Mouse (Mus musculus) layer of hippocampus, adult 9-11 months (tissue): ENCODE results near the gene Cdkl2.

Source experiments
- DNase-seq: peaks from one replicate; pipeline ENCODE4 v3.0.0; 2022

The Cdkl2 gene

GRCm38 (mm10) chr5:92043783-92044182 is at the start of gene Cdkl2:
TSS of gene Cdkl2 (minus strand) at chr5:92043883.
- no peak for DNase-seq

GRCm38 (mm10) chr5:92087469-92087868 is 43.8 kb upstream of the Cdkl2 start:
- no peak for DNase-seq

- DNase-seq: no peak
Measured at GRCm38 (mm10) chr5:92085821-92086550, 42.3 kb upstream of the Cdkl2 start.

DNA sequence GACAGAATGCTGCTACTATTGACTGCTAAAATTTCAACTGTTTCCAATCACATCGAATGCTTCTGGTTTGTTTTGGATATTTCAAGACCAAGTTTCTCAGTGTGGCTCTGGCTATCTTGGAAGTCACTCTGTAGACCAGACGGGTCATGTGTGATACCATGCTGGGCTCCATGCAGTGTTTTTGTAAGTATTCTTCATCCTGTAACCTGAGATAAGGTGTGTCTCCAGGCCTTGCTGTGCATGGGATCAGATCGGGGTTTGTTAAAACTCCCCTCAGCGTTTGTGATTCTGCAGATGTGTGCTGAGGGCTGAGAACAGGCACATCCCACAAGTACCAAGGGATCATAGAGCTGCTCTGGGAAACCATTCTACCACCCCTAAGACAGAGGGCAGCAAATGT is 41.6 kb upstream of the Cdkl2 start:
- DNase-seq: no peak

- peak; percentile 97 for DNase-seq
Measured at GRCm38 (mm10) chr5:92083417-92084038, 39.8 kb upstream of the Cdkl2 start, which contains the start of gene G3bp2. TSS of gene G3bp2 (minus strand) at chr5:92083719.

GRCm38 (mm10) chr5:92082821-92083401 is 39.2 kb upstream of the Cdkl2 start:
- peak; percentile 66 for DNase-seq

DNA sequence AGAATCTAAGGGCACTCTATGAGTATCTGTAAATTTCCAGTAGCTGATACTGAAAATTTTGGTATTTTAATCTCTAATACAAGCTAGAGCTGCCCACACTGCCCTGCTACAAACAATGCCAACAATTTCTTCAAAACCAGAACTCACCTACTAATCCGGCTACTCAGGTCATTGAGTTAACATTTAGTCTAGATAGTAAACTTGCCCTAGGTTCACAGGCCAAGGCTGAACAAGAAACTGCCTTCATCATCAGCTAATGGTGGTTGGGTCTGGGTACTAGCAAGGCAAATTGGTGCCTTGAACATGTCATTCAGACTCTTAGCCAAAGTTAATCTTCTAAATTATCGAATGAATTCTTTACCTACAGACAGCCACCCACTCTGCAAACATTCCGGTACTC is 37.6 kb upstream of the Cdkl2 start:
- DNase-seq: no peak

DNA sequence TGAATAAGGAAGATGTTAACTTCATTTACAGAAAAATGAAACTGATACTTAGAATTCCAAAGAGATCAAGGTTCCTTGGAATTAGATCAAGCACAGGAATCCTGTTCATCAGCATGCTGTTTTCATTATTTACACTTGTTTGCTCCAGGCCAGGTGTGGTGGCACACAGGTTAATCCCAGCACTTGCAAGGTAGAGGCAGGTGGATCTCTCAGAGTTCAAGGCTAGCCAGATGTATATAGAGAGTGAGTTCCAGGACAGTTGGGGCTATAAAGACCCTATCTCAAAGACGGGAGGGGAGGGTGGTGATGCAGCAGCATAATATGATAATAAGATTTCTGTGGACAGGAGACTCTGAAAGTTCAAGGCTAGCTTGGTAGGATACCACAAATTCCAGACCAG is 36.7 kb upstream of the Cdkl2 start:
- DNase-seq: no peak

- DNase-seq: no peak
Measured at GRCm38 (mm10) chr5:92079304-92079703, 35.6 kb upstream of the Cdkl2 start.

GRCm38 (mm10) chr5:92078751-92079150 is 35.1 kb upstream of the Cdkl2 start:
- no peak for DNase-seq

GRCm38 (mm10) chr5:92076273-92076672 is 32.6 kb upstream of the Cdkl2 start:
- no peak for DNase-seq

DNA sequence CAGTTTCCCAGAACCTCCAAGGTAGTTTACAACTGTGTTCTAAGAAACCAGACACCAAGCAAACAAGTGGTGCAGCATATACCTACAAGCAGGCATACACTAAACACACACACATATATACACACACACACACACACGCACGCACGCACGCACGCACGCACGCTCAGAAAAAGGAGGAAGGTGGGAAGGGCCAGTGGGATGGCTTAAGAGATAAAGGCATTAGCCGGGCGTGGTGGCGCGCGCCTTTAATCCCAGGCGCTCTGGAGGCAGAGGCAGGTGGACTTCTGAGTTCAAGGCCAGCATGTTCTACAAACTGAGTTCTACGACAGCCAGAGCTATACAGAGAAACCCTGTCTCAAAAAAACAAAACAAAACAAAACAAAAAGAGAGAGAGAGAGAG is 30.4 kb upstream of the Cdkl2 start:
- DNase-seq: no peak

- no peak for DNase-seq
Measured at GRCm38 (mm10) chr5:92063192-92063591, 19.5 kb upstream of the Cdkl2 start.

GRCm38 (mm10) chr5:92052866-92053265 is 9.2 kb upstream of the Cdkl2 start:
- no peak for DNase-seq

GRCm38 (mm10) chr5:92050419-92050818 is 6.7 kb upstream of the Cdkl2 start:
- DNase-seq: no peak

DNA sequence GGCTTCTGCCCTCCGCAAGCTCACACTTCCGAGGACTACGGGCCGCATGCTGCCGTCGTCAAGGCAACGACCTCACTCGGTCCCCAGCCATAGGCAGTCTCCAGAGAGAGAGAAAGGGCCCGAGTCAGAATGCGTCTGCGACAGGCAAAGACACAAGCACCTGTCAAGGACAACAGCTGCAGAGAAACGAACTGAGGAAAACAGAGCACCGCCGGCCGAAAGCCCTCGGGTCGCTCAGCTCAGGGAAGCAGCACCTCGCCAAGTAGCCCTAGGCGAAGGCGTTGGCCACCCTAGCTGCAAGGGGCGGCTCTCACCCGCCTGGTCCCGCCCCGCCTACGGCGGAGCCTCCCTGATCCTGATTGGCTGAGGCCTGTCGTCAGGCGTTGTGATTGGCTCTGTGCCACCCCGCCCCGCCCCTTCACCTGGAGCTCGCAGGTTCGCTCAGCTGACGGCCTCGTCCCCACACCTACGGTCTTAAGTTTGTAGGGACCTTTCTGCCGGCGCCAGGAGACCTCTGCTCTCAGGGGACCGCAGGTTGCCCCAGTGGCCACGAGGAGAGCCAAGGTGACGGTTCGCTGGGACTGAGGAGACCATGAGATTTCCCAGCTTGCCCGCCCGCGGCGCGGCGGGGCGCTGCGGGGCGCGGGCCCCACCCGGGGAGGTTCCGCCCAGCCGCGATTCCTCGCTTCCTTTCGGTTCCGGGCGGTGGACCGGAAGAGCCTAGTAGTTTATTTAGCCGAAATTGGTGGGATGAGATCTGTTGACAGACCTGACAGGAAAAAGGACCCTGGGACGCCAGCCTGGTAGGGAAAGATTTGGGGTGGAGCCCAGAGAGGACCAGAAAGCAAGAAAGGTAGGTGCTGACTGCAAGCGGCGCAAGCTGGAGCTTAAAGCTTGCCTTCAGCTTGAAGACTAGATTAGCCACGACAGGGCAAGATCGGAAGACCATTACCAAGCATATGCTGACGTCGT is 1.0 kb downstream of the Cdkl2 start:
- DNase-seq: peak; percentile 93

GRCm38 (mm10) chr5:92019960-92020359 is 23.7 kb downstream of the Cdkl2 start:
- DNase-seq: no peak

DNA sequence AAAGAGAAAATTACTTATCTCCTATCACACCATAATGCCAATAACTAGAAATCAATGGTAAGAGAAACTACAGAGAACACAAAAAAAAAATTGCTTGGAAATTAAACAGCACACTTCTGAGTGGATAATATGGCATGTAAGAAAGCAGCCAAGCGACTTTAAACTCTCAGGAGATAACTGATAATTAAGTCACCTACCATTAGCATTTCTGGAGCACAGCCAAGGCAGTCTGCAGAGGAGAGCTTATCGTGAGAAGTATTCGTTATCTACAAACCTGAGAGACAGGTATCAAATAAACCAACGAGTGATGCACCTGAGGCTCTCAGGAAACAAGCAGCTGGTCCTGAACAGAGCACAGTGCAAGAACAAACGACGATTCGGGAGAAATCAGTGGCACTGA is 31.9 kb downstream of the Cdkl2 start:
- no peak for DNase-seq

DNA sequence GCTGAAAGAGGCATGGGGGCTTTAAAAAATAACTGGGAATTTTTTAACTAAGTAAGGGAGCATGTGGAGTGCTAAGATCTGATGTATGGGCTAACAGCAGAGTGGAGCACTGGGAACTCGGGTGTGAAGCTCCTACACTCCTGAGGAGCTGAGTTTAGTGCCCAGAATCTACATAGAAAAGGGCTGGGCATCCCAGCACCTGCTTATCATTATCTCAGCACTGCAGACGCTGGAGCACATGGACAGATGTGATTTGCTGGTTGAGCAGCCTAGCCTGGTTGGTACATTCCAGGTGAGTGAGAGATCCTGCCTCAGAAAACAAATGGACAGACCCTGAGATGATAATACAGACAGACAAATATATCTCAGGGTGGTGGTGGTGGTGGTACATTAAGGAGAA is 33.9 kb downstream of the Cdkl2 start:
- DNase-seq: no peak

DNA sequence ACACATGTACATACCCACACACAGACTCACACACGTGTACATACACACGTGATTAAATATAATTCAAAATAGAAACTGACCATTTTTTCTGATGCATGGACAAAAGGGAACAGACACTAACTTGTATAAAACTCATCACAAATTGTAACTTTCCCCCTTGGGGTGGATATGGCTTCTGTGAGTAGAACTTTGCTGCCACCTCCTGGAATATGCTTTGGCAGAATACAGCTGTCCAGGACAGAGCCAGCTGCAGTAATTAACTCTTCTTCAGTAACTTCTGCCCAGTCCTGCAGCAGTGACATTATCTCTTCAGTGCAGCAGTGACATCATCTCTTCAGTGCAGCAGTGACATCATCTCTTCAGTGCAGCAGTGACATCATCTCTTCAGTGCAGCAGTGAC is 40.7 kb downstream of the Cdkl2 start:
- DNase-seq: no peak

DNA sequence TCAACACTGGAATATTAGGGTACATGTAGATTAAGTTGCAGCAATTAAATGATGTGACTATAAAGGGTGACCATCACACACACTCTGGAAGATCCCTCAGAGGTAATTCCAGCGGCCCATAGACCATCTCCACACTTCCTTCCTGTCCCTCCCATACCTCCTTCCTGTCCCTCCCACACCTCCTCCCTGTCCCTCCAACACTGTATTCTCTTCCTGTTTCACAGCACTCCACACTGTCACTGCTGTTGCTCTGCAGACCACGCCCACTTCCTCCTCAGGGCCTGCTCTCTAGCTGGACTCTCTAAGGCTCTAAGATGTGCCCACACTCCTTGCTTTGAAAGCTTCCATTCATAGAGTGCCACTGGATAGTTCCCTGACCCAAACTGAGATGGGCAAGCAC is 42.9 kb downstream of the Cdkl2 start:
- DNase-seq: no peak

DNA sequence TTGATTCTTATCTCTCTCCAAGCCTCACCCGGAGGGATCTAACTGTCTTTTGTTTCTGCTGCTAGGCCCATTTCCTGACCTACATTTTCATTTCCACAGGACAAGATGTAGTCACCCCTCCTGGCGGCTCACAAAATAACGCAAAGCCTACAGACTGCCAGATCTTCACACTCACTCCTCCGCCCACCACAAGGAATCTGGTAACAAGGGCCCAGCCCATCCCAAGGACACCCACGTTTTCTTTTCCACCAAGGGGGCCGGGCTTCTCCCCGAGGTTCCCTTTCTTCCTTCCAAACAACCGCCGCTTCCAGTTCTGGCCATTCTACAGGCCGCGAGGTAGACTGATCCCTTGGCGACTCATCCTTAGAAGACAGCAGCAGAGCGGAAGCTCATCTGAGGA is 49.1 kb downstream of the Cdkl2 start:
- DNase-seq: peak; percentile 51

GRCm38 (mm10) chr5:91993061-91993460 is 50.6 kb downstream of the Cdkl2 start:
- no peak for DNase-seq
